Mouse (Mus musculus) E14TG2a.4 (cell line): ENCODE measurements around the gene Slc16a13.
A peak's percentile ranks its signal among the peaks of the same experiment; 100 is the strongest.

Source experiments
- H3K27me3 ChIP-seq: 2 replicates; pipeline ENCODE4 v1.6.1; 2014; ENCODE audit warnings: low read length, control low read depth; ENCODE audit not compliant: insufficient read depth
- H3K36me3 ChIP-seq: 2 replicates; pipeline ENCODE4 v1.6.1; 2014; ENCODE audit warnings: low read length, control low read depth; ENCODE audit not compliant: insufficient read depth
- H3K4me1 ChIP-seq: replicated peaks from 2 replicates; pipeline ENCODE4 v1.6.1; 2014; ENCODE audit warnings: low read depth, low read length, control low read depth
- H3K4me3 ChIP-seq: replicated peaks from 2 replicates; pipeline ENCODE4 v1.5.1; 2014; ENCODE audit warnings: mild to moderate bottlenecking, low read length
- H3K9me3 ChIP-seq: 2 replicates; pipeline ENCODE4 v1.6.1; 2014; ENCODE audit warnings: low read length, control low read depth
- CTCF ChIP-seq: conservative IDR thresholded peaks from 2 replicates; pipeline ENCODE4 v1.5.1; 2014; ENCODE audit warnings: low read length
- NANOG ChIP-seq: IDR thresholded peaks from 2 replicates; pipeline ENCODE4 v1.6.1; 2014; ENCODE audit warnings: borderline replicate concordance, low read length, mixed read lengths
- POU5F1 ChIP-seq: IDR thresholded peaks from 2 replicates; pipeline ENCODE4 v1.6.1; 2014; ENCODE audit warnings: low read length, borderline replicate concordance

Slc16a13 gene

GRCm38 (mm10) chr11:70247136-70247845, 26.4 kb upstream of the Slc16a13 start:
- Histone ChIP-seq H3K4me1 (peaks cover 27% of the 10 kb centered on the region), H3K4me3 (no peak overlapping the region), H3K27me3 (peaks cover 29% of the 10 kb centered on the region), H3K36me3 (no peaks in the 10 kb centered on the region), H3K9me3 (no peaks in the 10 kb centered on the region)
- TF ChIP-seq POU5F1 = no peak
- peak; percentile 90 for TF ChIP-seq CTCF
- no peak for TF ChIP-seq NANOG

GRCm38 (mm10) chr11:70242591-70242990, 21.7 kb upstream of the Slc16a13 start:
- H3K4me3 ChIP-seq = no peak overlapping the region
- H3K4me1 ChIP-seq = peaks cover 51% of the 10 kb centered on the region
- no peaks in the 10 kb centered on the region for H3K36me3 ChIP-seq
- H3K27me3 ChIP-seq = no peaks in the 10 kb centered on the region
- no peaks in the 10 kb centered on the region for H3K9me3 ChIP-seq
- TF ChIP-seq NANOG (no peak), POU5F1 (no peak), CTCF (no peak)

- H3K27me3 ChIP-seq = no peaks in the 10 kb centered on the region
- peaks cover 55% of the 10 kb centered on the region for H3K4me1 ChIP-seq
- TF ChIP-seq NANOG (no peak), POU5F1 (no peak), CTCF (no peak)
- H3K9me3 ChIP-seq = no peaks in the 10 kb centered on the region
- peak within 1 kb of the TSS; percentile 99 for H3K4me3 ChIP-seq
- H3K36me3 ChIP-seq = peaks cover 22% of the 10 kb centered on the region
Measured at GRCm38 (mm10) chr11:70239541-70240279, 18.8 kb upstream of the Slc16a13 start, which contains the start of the genes Gm21988 and Rnasek. TSS of gene Gm21988 (minus strand) at chr11:70239830. TSS of gene Rnasek (minus strand) at chr11:70239842.

- Histone ChIP-seq H3K4me1 (peaks cover 64% of the 10 kb centered on the region), H3K4me3 (peak overlapping the region; percentile 99), H3K27me3 (no peaks in the 10 kb centered on the region), H3K36me3 (peaks cover 27% of the 10 kb centered on the region), H3K9me3 (no peaks in the 10 kb centered on the region)
- no peak for TF ChIP-seq POU5F1
- no peak for TF ChIP-seq NANOG
- TF ChIP-seq CTCF = no peak
Measured at GRCm38 (mm10) chr11:70238591-70239440, 18.0 kb upstream of the Slc16a13 start.

- no peaks in the 10 kb centered on the region for H3K27me3 ChIP-seq
- peaks cover 27% of the 10 kb centered on the region for H3K36me3 ChIP-seq
- H3K4me3 ChIP-seq = peak within 1 kb of the TSS; percentile 99
- peaks cover 72% of the 10 kb centered on the region for H3K4me1 ChIP-seq
- H3K9me3 ChIP-seq = no peaks in the 10 kb centered on the region
- no peak for TF ChIP-seq POU5F1
Measured at GRCm38 (mm10) chr11:70237457-70238167, 16.7 kb upstream of the Slc16a13 start, which contains the start of gene 0610010K14Rik. TSS of gene 0610010K14Rik (minus strand) at chr11:70237914.

- peak overlapping the region; percentile 99 for H3K4me3 ChIP-seq
- peaks cover 79% of the 10 kb centered on the region for H3K4me1 ChIP-seq
- TF ChIP-seq POU5F1 = no peak
- TF ChIP-seq NANOG = no peak
- no peak for TF ChIP-seq CTCF
- H3K36me3 ChIP-seq = peaks cover 27% of the 10 kb centered on the region
- no peaks in the 10 kb centered on the region for H3K9me3 ChIP-seq
- H3K27me3 ChIP-seq = no peaks in the 10 kb centered on the region
Measured at GRCm38 (mm10) chr11:70236717-70237116, 15.9 kb upstream of the Slc16a13 start.

- Histone ChIP-seq H3K9me3 (no peaks in the 10 kb centered on the region), H3K36me3 (peaks cover 27% of the 10 kb centered on the region), H3K4me3 (peak overlapping the region; percentile 29; the same call in 1 of the 2 replicates), H3K4me1 (peaks cover 82% of the 10 kb centered on the region), H3K27me3 (no peaks in the 10 kb centered on the region)
- TF ChIP-seq CTCF (no peak), NANOG (no peak), POU5F1 (no peak)
Measured at GRCm38 (mm10) chr11:70235254-70235900, 14.5 kb upstream of the Slc16a13 start.
